Mouse (Mus musculus) neural tube, embryonic 13.5 days (tissue): ENCODE measurements around the gene Mcrip1. TPM values are rescaled to one million over a fixed set of nuclear protein-coding genes. Genes with fewer than 3 reads are reported as not detected.

Source experiments
- ATAC-seq: fragments of 200-750 bp; cut with Nextera tagmentation; 2 replicates; pipeline ENCODE4 v1.8.0; 2017; ENCODE audit warnings: low read depth, mild to moderate bottlenecking, moderate TSS enrichment, moderate library complexity
- H3K27ac ChIP-seq: fragments of 300-500 bp; sonication (generic); replicated peaks from 2 replicates; pipeline ENCODE4 v1.5.1; 2015; ENCODE audit warnings: moderate library complexity, mild to moderate bottlenecking, inconsistent platforms
- H3K27me3 ChIP-seq: fragments of 300-500 bp; sonication (generic); 2 replicates; pipeline ENCODE4 v1.6.1; 2015; ENCODE audit warnings: mild to moderate bottlenecking, inconsistent platforms
- H3K36me3 ChIP-seq: fragments of 300-500 bp; sonication (generic); 2 replicates; pipeline ENCODE4 v1.6.1; 2015; ENCODE audit warnings: mild to moderate bottlenecking, inconsistent platforms
- H3K4me1 ChIP-seq: fragments of 300-500 bp; sonication (generic); replicated peaks from 2 replicates; pipeline ENCODE4 v1.6.1; 2015; ENCODE audit warnings: inconsistent platforms
- H3K4me2 ChIP-seq: fragments of 300-500 bp; sonication (generic); 2 replicates; pipeline ENCODE4 v1.6.1; 2015; ENCODE audit warnings: inconsistent platforms, mild to moderate bottlenecking, moderate library complexity
- H3K4me3 ChIP-seq: fragments of 300-500 bp; sonication (generic); 2 replicates; pipeline ENCODE4 v1.5.1; 2015; ENCODE audit warnings: mild to moderate bottlenecking, inconsistent platforms
- H3K9ac ChIP-seq: fragments of 300-500 bp; sonication (generic); 2 replicates; pipeline ENCODE4 v1.6.1; 2015; ENCODE audit warnings: moderate library complexity, mild to moderate bottlenecking, inconsistent platforms
- H3K9me3 ChIP-seq: fragments of 300-500 bp; sonication (generic); 2 replicates; pipeline ENCODE4 v1.6.1; 2016; ENCODE audit warnings: inconsistent platforms
- WGBS: fragments of 180-500 bp; shearing (Covaris S2); methylation state at CpG from one replicate; pipeline ENCODE4 v1.1.7; 2015; 5-methylcytosine and 5-hydroxymethylcytosine counted together
- polyA plus RNA-seq: library from polyadenylated mRNA; unstranded; fragments of >200 nt; fragmentation: Nextera tagmentation; extraction: Ambion mirVana; gene quantifications from 2 replicates; pipeline ENCODE4 v1.2.1, GENCODE M21; 2015

Mcrip1 gene
- polyA plus RNA-seq, 1 experiment from 2014 or later = 236 TPM

GRCm38 (mm10) chr11:120580190-120580589 is 30.7 kb upstream of the Mcrip1 start:
- Histone ChIP-seq H3K27ac (peak overlapping the region; percentile 97), H3K4me3 (peak overlapping the region; percentile 78)

GRCm38 (mm10) chr11:120579316-120580107 is 30.0 kb upstream of the Mcrip1 start:
- WGBS = 72% methylated on average over 15 of the region's 15 CpGs
- no peaks in the 10 kb centered on the region for H3K9me3 ChIP-seq
- peak overlapping the region; percentile 98 for H3K4me2 ChIP-seq
- no peaks in the 10 kb centered on the region for H3K27me3 ChIP-seq
- ATAC-seq = no peak
- H3K9ac ChIP-seq = peak overlapping the region; percentile 97
- H3K27ac ChIP-seq = peak overlapping the region; percentile 97; the same call in 1 of the 2 replicates
- H3K4me3 ChIP-seq = peak overlapping the region; percentile 78
- peaks cover 40% of the 10 kb centered on the region for H3K4me1 ChIP-seq
- peaks cover 40% of the 10 kb centered on the region for H3K36me3 ChIP-seq

More at GRCm38 (mm10) chr11:120580190-120580589, 30.7 kb upstream of the Mcrip1 start:
- Histone ChIP-seq H3K4me2 (peak overlapping the region; percentile 98), H3K4me1 (peaks cover 35% of the 10 kb centered on the region), H3K27me3 (no peaks in the 10 kb centered on the region), H3K9me3 (no peaks in the 10 kb centered on the region), H3K9ac (peak overlapping the region; percentile 97), H3K36me3 (peaks cover 47% of the 10 kb centered on the region)
- ATAC-seq = no peak
- 63% methylated on average over 7 of the region's 7 CpGs for WGBS

GRCm38 (mm10) chr11:120578694-120579243 is 29.2 kb upstream of the Mcrip1 start:
- H3K27me3 ChIP-seq = no peaks in the 10 kb centered on the region
- H3K4me3 ChIP-seq = no peak overlapping the region
- H3K9me3 ChIP-seq = no peaks in the 10 kb centered on the region
- no peak overlapping the region for H3K4me2 ChIP-seq
- H3K36me3 ChIP-seq = peaks cover 32% of the 10 kb centered on the region
- 0 out of 2 replicates have a peak overlapping the region, but pooled peaks have one; percentile 97 for H3K27ac ChIP-seq
- H3K4me1 ChIP-seq = peaks cover 47% of the 10 kb centered on the region
- WGBS = 87% methylated on average over 11 of the region's 11 CpGs
- peak overlapping the region; percentile 97 for H3K9ac ChIP-seq
- no peak for ATAC-seq

- Histone ChIP-seq H3K9ac (0 out of 2 replicates have a peak overlapping the region, but pooled peaks have one; percentile 97), H3K4me2 (no peak overlapping the region), H3K4me3 (no peak overlapping the region), H3K36me3 (peaks cover 32% of the 10 kb centered on the region), H3K27me3 (no peaks in the 10 kb centered on the region), H3K9me3 (no peaks in the 10 kb centered on the region), H3K27ac (0 out of 2 replicates have a peak overlapping the region, but pooled peaks have one; percentile 10), H3K4me1 (peaks cover 49% of the 10 kb centered on the region)
- 86% methylated on average over 10 of the region's 10 CpGs for WGBS
- ATAC-seq = no peak
These were observed 28.6 kb upstream of the Mcrip1 start for GRCm38 (mm10) chr11:120578024-120578693.

- Histone ChIP-seq H3K4me1 (peaks cover 47% of the 10 kb centered on the region), H3K27me3 (no peaks in the 10 kb centered on the region), H3K9me3 (no peaks in the 10 kb centered on the region), H3K27ac (no peak overlapping the region), H3K4me3 (no peak overlapping the region), H3K4me2 (no peak overlapping the region), H3K36me3 (peaks cover 32% of the 10 kb centered on the region), H3K9ac (no peak overlapping the region)
- WGBS = 84% methylated on average over 7 of the region's 7 CpGs
- ATAC-seq = no peak
These were observed 27.9 kb upstream of the Mcrip1 start for GRCm38 (mm10) chr11:120577211-120578023.

- Histone ChIP-seq H3K27ac (no peak overlapping the region), H3K9me3 (no peaks in the 10 kb centered on the region), H3K36me3 (peaks cover 32% of the 10 kb centered on the region), H3K4me3 (no peak overlapping the region), H3K4me2 (no peak overlapping the region), H3K27me3 (no peaks in the 10 kb centered on the region), H3K9ac (no peak overlapping the region), H3K4me1 (peaks cover 48% of the 10 kb centered on the region)
- ATAC-seq = no peak
- WGBS = 91% methylated on average over 3 of the region's 3 CpGs
These were observed 26.9 kb upstream of the Mcrip1 start for GRCm38 (mm10) chr11:120576365-120576981.

- Histone ChIP-seq H3K36me3 (peaks cover 37% of the 10 kb centered on the region), H3K27ac (no peak overlapping the region), H3K9ac (no peak overlapping the region), H3K4me1 (peaks cover 53% of the 10 kb centered on the region), H3K27me3 (no peaks in the 10 kb centered on the region), H3K4me2 (no peak overlapping the region), H3K4me3 (no peak overlapping the region), H3K9me3 (no peaks in the 10 kb centered on the region)
- no peak for ATAC-seq
These were observed 26.4 kb upstream of the Mcrip1 start for GRCm38 (mm10) chr11:120575940-120576339.

GRCm38 (mm10) chr11:120575046-120575445 is 25.5 kb upstream of the Mcrip1 start:
- no peak overlapping the region for H3K4me3 ChIP-seq
- H3K9ac ChIP-seq = 0 out of 2 replicates have a peak overlapping the region, but pooled peaks have one; percentile 84
- peaks cover 46% of the 10 kb centered on the region for H3K36me3 ChIP-seq
- no peak overlapping the region for H3K27ac ChIP-seq
- peaks cover 48% of the 10 kb centered on the region for H3K4me1 ChIP-seq
- H3K4me2 ChIP-seq = no peak overlapping the region
- H3K27me3 ChIP-seq = no peaks in the 10 kb centered on the region
- ATAC-seq = no peak
- WGBS = 76% methylated on average over 2 of the region's 2 CpGs
- no peaks in the 10 kb centered on the region for H3K9me3 ChIP-seq

- Histone ChIP-seq H3K4me2 (peak overlapping the region; percentile 90), H3K36me3 (peaks cover 47% of the 10 kb centered on the region), H3K27me3 (no peaks in the 10 kb centered on the region), H3K4me1 (peaks cover 40% of the 10 kb centered on the region), H3K27ac (peak overlapping the region; percentile 90; the same call in 1 of the 2 replicates), H3K4me3 (peak overlapping the region; percentile 89), H3K9ac (peak overlapping the region; percentile 84), H3K9me3 (no peaks in the 10 kb centered on the region)
- ATAC-seq = no peak
- 41% methylated on average over 5 of the region's 5 CpGs for WGBS
These were observed 24.7 kb upstream of the Mcrip1 start for GRCm38 (mm10) chr11:120574278-120574600.

GRCm38 (mm10) chr11:120573585-120574277 is 24.2 kb upstream of the Mcrip1 start:
- Histone ChIP-seq H3K4me3 (peak overlapping the region; percentile 89), H3K36me3 (peaks cover 46% of the 10 kb centered on the region), H3K4me2 (peak overlapping the region; percentile 90), H3K4me1 (peaks cover 35% of the 10 kb centered on the region), H3K27me3 (no peaks in the 10 kb centered on the region), H3K9me3 (no peaks in the 10 kb centered on the region), H3K9ac (peak overlapping the region; percentile 84), H3K27ac (peak overlapping the region; percentile 90)
- ATAC-seq = no peak; the same call in 1 of the 2 replicates
- under 1% methylated on average over 23 of the region's 23 CpGs for WGBS
